Mouse (Mus musculus) neural tube, embryonic 12.5 days (tissue): Measurements from ENCODE around the gene Tmem38b. TPM values are rescaled to one million over a fixed set of nuclear protein-coding genes. Genes with fewer than 3 reads are reported as not detected.
"Not testable (repeated sequence)": the region's sequence is repeated elsewhere in the genome, so short reads cannot be mapped to it uniquely, and the experiment has no call there.

Source experiments
- ATAC-seq: fragments of 200-750 bp; cut with Nextera tagmentation; 2 replicates; pipeline ENCODE4 v1.8.0; 2017; ENCODE audit warnings: low read depth, mild to moderate bottlenecking, moderate TSS enrichment, moderate library complexity; ENCODE audit not compliant: low FRiP score
- H3K27ac ChIP-seq: fragments of 300-500 bp; sonication (generic); 2 replicates; pipeline ENCODE4 v1.5.1; 2016
- H3K27me3 ChIP-seq: fragments of 300-500 bp; sonication (generic); replicated peaks from 2 replicates; pipeline ENCODE4 v1.6.1; 2016; ENCODE audit warnings: mild to moderate bottlenecking
- H3K36me3 ChIP-seq: fragments of 300-500 bp; sonication (generic); 2 replicates; pipeline ENCODE4 v1.6.1; 2016; ENCODE audit warnings: mild to moderate bottlenecking
- H3K4me1 ChIP-seq: fragments of 300-500 bp; sonication (generic); 2 replicates; pipeline ENCODE4 v1.6.1; 2016
- H3K4me2 ChIP-seq: fragments of 300-500 bp; sonication (generic); replicated peaks from 2 replicates; pipeline ENCODE4 v1.6.1; 2016; ENCODE audit warnings: mild to moderate bottlenecking
- H3K4me3 ChIP-seq: fragments of 300-500 bp; sonication (generic); 2 replicates; pipeline ENCODE4 v1.5.1; 2016
- H3K9ac ChIP-seq: fragments of 300-500 bp; sonication (generic); 2 replicates; pipeline ENCODE4 v1.6.1; 2016; ENCODE audit warnings: mild to moderate bottlenecking
- H3K9me3 ChIP-seq: fragments of 300-500 bp; sonication (generic); 2 replicates; pipeline ENCODE4 v1.6.1; 2016; ENCODE audit warnings: mild to moderate bottlenecking
- WGBS: fragments of 180-500 bp; shearing (Covaris S2); methylation state at CpG from one replicate; pipeline ENCODE4 v1.1.7; 2016; 5-methylcytosine and 5-hydroxymethylcytosine counted together
- polyA plus RNA-seq: library from polyadenylated mRNA; unstranded; fragments of >200 nt; fragmentation: Nextera tagmentation; extraction: Ambion mirVana; gene quantifications from 2 replicates; pipeline ENCODE4 v1.2.1, GENCODE M21; 2016

The Tmem38b gene
- polyA plus RNA-seq, 1 experiment from 2014 or later = 5.4 TPM

DNA sequence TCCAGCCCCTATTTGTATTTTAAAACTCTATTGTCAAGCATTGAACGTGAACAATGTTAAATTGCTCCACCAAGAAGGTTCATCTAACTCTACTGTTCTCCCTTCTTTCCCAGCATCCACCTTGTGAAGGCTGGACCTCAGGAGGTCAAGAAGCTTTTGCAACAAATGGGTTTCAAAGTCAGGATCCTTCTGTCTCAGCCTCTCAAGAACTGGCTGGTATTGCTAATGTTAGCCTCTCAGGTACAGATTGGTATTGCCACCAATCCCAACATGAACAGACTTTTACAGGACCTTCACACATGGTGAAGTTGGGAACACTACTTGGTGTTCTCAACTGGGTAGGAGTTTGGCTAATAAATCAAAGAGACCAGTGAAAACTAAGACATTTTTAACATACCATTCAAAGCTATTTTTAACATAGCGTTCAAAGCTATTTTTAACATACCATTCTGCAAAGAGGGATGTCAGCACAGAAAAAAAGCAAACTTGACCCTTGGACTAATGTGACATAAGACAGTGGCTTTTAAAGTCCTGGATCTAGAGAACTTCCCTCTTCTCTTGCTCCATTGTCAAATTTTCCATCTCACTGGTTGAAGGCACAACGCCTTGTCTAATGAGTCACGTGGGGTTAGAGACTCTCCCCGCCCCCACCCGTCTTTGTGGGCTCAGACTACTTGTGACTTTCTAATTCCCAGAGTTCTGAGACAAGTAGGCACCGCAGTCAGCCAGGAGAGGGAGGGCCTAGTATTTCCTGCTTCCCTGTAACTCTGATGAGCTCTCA is 26.8 kb upstream of the Tmem38b start:
- 66% methylated on average over 7 of the region's 7 CpGs for WGBS
- Histone ChIP-seq H3K9me3 (no peaks in the 10 kb centered on the region), H3K9ac (no peak overlapping the region), H3K4me3 (no peak overlapping the region), H3K4me1 (peaks cover 7% of the 10 kb centered on the region; the same call in 1 of the 2 replicates), H3K36me3 (no peaks in the 10 kb centered on the region), H3K27ac (no peak overlapping the region), H3K4me2 (no peak overlapping the region), H3K27me3 (no peaks in the 10 kb centered on the region)
- ATAC-seq = no peak

DNA sequence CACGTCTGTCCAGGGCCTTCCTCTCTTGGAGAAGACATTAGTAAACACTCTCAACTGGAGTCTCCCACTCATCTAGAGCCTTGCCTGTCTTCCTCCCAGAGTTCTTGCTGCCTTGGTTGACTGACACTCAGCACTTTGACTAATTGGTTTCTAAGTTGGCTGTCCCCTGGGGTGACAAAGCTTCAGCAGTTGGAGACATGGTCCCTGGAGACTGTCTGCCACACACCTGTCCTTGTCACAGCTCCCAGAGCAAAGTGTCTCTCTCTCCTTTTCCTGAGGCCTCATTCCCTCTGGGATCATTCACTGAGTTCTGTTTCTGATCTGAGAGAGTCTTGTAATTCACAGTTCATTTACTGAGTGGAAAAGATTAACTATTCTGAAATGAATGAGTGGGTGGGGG is 26.1 kb upstream of the Tmem38b start:
- ATAC-seq = no peak
- 89% methylated on average over 1 of the region's 1 CpGs for WGBS

DNA sequence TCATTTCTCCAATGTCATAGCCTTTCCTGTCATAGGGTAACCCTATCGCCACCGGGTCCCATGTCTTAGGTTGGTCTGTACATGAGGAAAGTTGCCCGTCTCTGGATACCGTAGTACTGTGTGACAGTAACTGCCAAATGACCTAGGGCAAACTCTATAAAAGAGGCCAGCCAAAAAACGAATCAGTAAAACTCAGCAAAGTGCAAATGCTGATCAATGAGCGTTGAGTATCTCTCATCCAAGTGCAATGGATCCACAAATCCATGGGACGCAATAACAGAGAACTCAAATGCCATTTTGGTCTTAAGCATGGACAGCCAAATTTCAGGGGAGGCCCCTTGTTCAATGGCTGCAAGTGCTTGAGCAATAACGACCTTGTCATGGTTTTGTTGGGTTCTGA is 22.2 kb upstream of the Tmem38b start:
- not testable (repeated sequence) for H3K36me3 ChIP-seq, ATAC-seq, H3K9me3 ChIP-seq, H3K9ac ChIP-seq, H3K4me2 ChIP-seq, H3K4me1 ChIP-seq, H3K27me3 ChIP-seq, H3K27ac ChIP-seq, H3K4me3 ChIP-seq
- 93% methylated on average over 8 of the region's 8 CpGs for WGBS

More for the DNA sequence above, 26.1 kb upstream of the Tmem38b start:
- no peaks in the 10 kb centered on the region for H3K27me3 ChIP-seq
- H3K9ac ChIP-seq = no peak overlapping the region
- no peak overlapping the region for H3K27ac ChIP-seq
- no peak overlapping the region for H3K4me3 ChIP-seq
- H3K4me1 ChIP-seq = peaks cover 7% of the 10 kb centered on the region; the same call in 1 of the 2 replicates
- H3K9me3 ChIP-seq = 0 out of 2 replicates have a peak, but pooled peaks cover 3% of the 10 kb centered on the region
- no peaks in the 10 kb centered on the region for H3K36me3 ChIP-seq
- no peak overlapping the region for H3K4me2 ChIP-seq

DNA sequence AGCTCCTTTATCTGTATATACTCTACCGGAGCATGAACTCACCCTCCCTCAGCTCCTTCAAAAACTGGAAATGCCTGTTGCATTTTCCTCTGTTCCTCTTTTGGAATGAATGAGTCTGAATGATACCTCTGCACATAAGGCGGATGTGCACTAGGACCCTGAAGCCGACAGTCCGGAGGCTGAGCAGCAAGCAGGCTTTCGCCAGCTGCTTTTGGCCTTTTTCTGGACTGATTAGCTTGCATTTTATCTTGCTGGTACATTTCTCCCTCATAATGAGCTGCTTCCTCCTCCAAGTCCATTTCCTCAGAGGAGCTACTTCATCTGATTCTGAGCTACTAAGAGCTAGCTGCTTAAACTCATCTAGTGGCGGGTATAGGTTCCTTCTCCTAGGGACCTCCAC is 19.4 kb upstream of the Tmem38b start:
- ATAC-seq = not testable (repeated sequence)
- 80% methylated on average over 6 of the region's 6 CpGs for WGBS

DNA sequence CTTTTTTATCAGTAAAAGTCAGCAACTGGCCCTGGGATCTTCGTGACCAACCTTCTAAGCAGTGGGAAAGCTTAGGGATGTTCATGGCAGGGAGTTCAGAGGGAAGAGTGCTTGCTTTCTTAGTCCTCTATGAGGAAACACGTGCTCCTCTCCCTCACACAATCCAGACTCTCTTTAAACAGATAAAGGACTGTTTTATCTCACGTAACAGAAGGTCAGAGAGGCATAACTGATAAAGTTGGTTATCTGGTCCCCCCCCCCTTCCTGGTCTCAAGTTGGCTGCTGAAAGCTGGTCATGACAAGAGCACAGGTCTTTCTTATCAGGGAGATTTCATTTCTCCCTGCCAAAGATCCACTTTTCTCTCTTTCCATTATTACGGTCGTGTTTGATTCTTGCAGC is 7.5 kb upstream of the Tmem38b start:
- no peak overlapping the region for H3K27ac ChIP-seq
- no peak for ATAC-seq
- H3K4me1 ChIP-seq = no peaks in the 10 kb centered on the region
- H3K4me3 ChIP-seq = no peak overlapping the region
- H3K36me3 ChIP-seq = no peaks in the 10 kb centered on the region
- WGBS = 78% methylated on average over 5 of the region's 5 CpGs
- no peaks in the 10 kb centered on the region for H3K9me3 ChIP-seq
- H3K27me3 ChIP-seq = no peaks in the 10 kb centered on the region
- H3K4me2 ChIP-seq = no peak overlapping the region
- H3K9ac ChIP-seq = no peak overlapping the region

More for the DNA sequence above, 19.4 kb upstream of the Tmem38b start:
- H3K4me1 ChIP-seq, H3K9ac ChIP-seq, H3K4me2 ChIP-seq, H3K4me3 ChIP-seq, H3K27ac ChIP-seq, H3K36me3 ChIP-seq, H3K27me3 ChIP-seq, H3K9me3 ChIP-seq: not testable (repeated sequence)

DNA sequence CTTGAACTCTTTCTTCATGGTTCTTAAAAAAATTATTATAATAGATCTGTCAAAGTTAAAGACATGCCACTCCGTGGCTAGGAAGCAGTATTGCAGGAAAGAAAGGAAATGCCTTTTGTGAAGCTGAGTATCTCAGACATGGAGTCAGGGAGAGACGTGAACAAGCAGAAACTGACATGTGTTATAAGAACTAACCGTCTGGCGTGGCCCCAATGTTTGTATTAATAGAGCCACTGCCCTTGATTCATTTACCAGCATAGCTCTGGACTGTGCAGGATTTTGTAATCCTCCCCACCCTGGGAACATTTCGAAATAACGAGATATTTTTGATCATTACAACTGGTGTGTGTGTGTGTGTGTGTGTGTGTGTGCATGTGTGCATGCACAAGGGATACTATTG is 2.1 kb upstream of the Tmem38b start:
- Histone ChIP-seq H3K27ac (no peak overlapping the region), H3K4me3 (no peak overlapping the region), H3K9me3 (no peaks in the 10 kb centered on the region), H3K4me2 (no peak overlapping the region), H3K9ac (no peak overlapping the region), H3K4me1 (peaks cover 5% of the 10 kb centered on the region; the same call in 1 of the 2 replicates), H3K36me3 (no peaks in the 10 kb centered on the region), H3K27me3 (no peaks in the 10 kb centered on the region)
- 74% methylated on average over 6 of the region's 6 CpGs for WGBS
- ATAC-seq = no peak

DNA sequence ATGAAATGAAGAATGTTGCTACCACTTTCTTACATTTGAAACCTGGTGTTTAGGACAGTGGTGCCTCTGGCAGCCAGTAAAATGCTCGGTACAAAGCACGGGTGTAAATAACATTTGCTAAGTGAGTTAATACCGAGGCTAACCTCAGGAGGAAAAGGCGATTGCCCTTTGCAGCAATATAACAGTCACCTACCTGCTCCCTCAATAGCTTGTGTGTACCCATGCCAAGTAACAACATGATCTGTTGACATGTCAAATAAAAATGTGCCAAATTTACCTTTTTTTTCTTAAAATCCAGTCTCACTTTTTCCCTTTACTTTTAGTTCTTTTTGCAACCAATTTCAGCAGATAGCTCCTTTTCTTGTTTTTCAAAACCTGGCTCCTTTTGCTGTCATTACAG is 1.0 kb upstream of the Tmem38b start:
- ATAC-seq = no peak
- H3K27ac ChIP-seq = no peak overlapping the region
- no peak overlapping the region for H3K4me2 ChIP-seq
- no peak overlapping the region for H3K4me3 ChIP-seq
- no peaks in the 10 kb centered on the region for H3K27me3 ChIP-seq
- H3K4me1 ChIP-seq = peaks cover 5% of the 10 kb centered on the region; the same call in 1 of the 2 replicates
- WGBS = 63% methylated on average over 4 of the region's 4 CpGs
- no peak overlapping the region for H3K9ac ChIP-seq
- no peaks in the 10 kb centered on the region for H3K9me3 ChIP-seq
- no peaks in the 10 kb centered on the region for H3K36me3 ChIP-seq

DNA sequence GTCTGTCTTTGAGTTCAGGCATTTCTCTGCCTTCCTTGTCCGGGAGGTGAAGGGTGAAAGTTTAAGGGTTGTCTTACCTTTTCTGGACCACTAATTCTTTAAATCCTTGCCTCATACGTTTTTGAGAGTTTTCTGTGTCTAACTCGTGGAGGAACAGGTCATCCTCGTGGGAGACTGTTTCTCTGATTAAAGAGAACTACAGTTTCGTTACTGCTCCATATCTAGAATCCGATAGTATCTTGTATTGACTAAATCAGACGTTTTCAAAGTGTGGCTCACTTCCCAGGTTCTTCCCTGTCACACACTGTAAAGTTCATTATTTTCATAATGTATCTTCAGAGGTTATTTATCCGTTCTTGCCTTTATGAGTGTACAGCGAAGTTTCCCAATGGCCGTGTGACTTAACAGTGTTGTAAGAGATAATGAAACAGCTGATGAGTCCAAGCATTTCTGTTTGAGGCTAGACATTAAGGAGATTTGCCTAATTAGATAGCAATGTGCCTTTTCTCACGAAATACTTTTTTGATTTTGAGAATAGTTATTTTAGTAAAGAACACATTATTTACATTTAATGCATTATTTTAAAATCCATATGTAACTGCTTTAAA is 900 bp downstream of the Tmem38b start:
- Histone ChIP-seq H3K4me1 (peaks cover 5% of the 10 kb centered on the region; the same call in 1 of the 2 replicates), H3K9me3 (no peaks in the 10 kb centered on the region), H3K27ac (no peak overlapping the region), H3K27me3 (no peaks in the 10 kb centered on the region), H3K9ac (peak overlapping the region; percentile 74; the same call in 1 of the 2 replicates), H3K4me3 (peak overlapping the region; percentile 84), H3K4me2 (peak overlapping the region; percentile 71), H3K36me3 (no peaks in the 10 kb centered on the region)
- ATAC-seq = no peak
- WGBS = 23% methylated on average over 11 of the region's 11 CpGs

DNA sequence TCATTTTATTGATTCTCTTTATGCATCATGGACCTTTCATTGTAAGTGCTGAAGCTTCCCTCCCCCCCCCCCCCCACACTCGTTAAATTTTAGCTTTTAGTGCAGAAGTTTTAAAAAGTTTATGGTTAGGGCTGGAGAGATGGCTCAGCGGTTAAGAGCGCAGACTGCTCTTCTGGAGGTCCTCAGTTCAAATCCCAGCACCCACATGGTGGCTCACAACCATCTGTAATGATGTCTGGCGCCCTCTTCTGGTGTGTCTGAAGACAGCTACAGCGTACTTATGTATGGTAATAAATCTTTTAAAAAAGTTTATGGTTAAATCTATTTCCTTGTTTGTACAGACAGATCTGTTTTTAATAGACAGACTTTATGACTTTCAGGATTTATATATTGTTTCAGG is 2.0 kb downstream of the Tmem38b start:
- Histone ChIP-seq H3K36me3 (no peaks in the 10 kb centered on the region), H3K27ac (no peak overlapping the region), H3K4me3 (no peak overlapping the region), H3K9me3 (no peaks in the 10 kb centered on the region), H3K4me1 (peaks cover 5% of the 10 kb centered on the region; the same call in 1 of the 2 replicates), H3K9ac (no peak overlapping the region), H3K27me3 (no peaks in the 10 kb centered on the region), H3K4me2 (no peak overlapping the region)
- no peak for ATAC-seq
- WGBS = 82% methylated on average over 5 of the region's 5 CpGs

DNA sequence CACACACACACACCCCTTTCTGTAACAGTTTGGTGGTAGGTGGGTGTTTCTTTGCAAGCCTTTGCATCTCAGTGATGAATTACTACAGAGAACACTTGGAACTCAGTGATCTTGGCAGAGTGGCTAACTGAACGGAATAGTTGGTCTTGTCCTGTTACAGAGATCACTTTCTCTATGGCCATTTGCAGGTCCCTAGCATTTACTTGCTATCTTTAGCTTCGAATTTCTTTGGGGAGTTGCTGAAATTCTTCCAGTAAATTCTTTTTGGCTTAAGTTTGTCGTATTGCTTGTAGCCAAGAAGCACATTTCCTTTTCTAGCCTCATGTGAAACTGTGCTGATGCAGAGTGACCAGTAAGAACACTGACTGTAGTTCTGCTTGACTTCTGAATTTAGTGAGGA is 3.1 kb downstream of the Tmem38b start:
- no peak for ATAC-seq
- no peaks in the 10 kb centered on the region for H3K27me3 ChIP-seq
- no peak overlapping the region for H3K9ac ChIP-seq
- no peak overlapping the region for H3K4me2 ChIP-seq
- 85% methylated on average over 3 of the region's 3 CpGs for WGBS
- no peak overlapping the region for H3K27ac ChIP-seq
- no peak overlapping the region for H3K4me3 ChIP-seq
- H3K4me1 ChIP-seq = peaks cover 5% of the 10 kb centered on the region; the same call in 1 of the 2 replicates
- no peaks in the 10 kb centered on the region for H3K9me3 ChIP-seq
- H3K36me3 ChIP-seq = no peaks in the 10 kb centered on the region

DNA sequence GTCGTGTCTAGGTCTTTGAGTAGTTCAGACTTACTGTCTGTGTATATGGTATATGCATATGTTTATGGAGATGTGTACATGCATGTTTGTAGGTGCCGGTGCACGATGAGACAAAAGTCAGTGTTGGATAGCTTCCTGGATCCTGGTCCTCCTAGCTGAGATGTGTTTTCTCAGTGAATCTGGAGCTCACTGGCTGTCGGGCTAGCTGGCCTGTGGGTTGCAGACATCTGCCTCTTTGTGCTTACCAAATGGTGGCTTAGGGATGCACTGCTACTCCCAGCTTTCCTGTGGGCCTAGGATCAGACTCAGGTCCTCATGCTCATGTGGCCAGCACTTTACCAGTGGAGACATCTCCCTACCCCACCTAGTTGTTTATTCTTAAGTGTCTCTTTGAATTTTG is 4.2 kb downstream of the Tmem38b start:
- peaks cover 5% of the 10 kb centered on the region; the same call in 1 of the 2 replicates for H3K4me1 ChIP-seq
- H3K9me3 ChIP-seq = no peaks in the 10 kb centered on the region
- WGBS = 86% methylated on average over 4 of the region's 4 CpGs
- no peak overlapping the region for H3K4me3 ChIP-seq
- H3K36me3 ChIP-seq = no peaks in the 10 kb centered on the region
- ATAC-seq = no peak
- H3K27ac ChIP-seq = no peak overlapping the region
- no peaks in the 10 kb centered on the region for H3K27me3 ChIP-seq
- no peak overlapping the region for H3K9ac ChIP-seq
- no peak overlapping the region for H3K4me2 ChIP-seq

DNA sequence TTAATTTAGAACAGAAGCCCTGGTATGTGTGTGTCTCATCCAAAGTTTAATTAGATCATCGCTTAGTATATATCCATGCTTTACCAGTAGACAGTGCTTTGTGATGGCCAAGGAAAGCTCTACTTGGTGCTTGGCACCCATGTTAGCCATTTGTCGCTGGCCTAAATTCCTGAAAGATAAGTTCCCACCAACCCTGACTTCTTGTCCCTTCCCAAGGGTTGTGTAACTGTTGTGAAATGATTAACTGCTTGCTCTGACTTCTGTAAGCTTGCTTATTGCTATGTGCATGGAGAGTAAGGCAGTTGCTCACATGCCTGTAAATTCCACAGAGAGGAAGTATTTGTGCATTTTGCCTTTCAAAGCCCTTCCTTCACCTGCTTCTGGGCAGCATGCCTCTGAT is 4.7 kb downstream of the Tmem38b start:
- H3K27me3 ChIP-seq = no peaks in the 10 kb centered on the region
- no peak overlapping the region for H3K27ac ChIP-seq
- no peaks in the 10 kb centered on the region for H3K9me3 ChIP-seq
- peaks cover 5% of the 10 kb centered on the region; the same call in 1 of the 2 replicates for H3K4me1 ChIP-seq
- H3K4me3 ChIP-seq = no peak overlapping the region
- ATAC-seq = no peak
- H3K36me3 ChIP-seq = no peaks in the 10 kb centered on the region
- no peak overlapping the region for H3K9ac ChIP-seq
- no peak overlapping the region for H3K4me2 ChIP-seq
- WGBS = 98% methylated on average over 2 of the region's 2 CpGs
